Mouse (Mus musculus) G1E-ER4 (cell line): Measurements from ENCODE around the gene Parvg. TPM values are rescaled to one million over a fixed set of nuclear protein-coding genes. Genes with fewer than 3 reads are reported as not detected.

ENCODE experiments used
- GATA1 ChIP-seq: IDR thresholded peaks from one replicate; pipeline ENCODE4 v1.8.0; 2012; ENCODE audit warnings: low read length, inconsistent platforms
- polyA plus RNA-seq: library from polyadenylated mRNA; stranded (reverse); fragments of >175 nt; gene quantifications from 2 replicates; pipeline ENCODE4 v1.2.3, GENCODE M21; 2012

The Parvg gene
- polyA plus RNA-seq, 1 experiment = not detected

DNA sequence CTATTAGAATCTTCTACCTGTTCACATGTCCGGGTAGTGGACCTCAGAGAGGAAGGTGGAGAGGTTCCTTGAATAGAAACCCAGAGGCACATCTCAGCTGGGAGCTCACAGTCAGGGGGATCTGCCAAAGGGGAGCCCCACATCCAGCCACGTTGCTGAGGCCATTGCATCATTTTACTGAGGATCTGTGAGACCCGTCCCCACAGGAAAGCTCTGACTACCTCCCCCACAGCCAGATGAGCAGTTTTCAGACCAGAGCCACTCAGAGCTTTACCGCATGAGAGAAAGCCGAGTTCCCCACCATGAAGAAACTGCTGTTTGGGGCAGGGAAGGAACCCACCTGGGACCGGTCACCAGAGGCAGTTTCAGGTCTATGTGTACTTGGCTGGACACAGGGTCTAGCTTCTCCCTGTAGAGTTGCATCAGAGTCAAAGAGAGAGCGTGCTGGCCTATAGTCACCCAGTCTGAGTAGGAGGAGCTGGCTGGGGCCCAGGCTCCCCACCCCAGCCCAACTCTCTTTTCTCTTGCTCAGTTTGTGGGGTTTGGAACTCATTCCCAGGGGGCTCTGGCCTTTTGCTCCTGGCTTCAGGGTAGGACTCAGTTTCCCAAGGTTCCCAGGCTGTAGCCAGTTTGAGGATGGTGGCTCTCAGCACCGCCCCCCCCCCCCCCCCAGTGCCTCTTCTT lies 1.2 kb downstream of the Parvg start:
- no peak for TF ChIP-seq GATA1

- no peak for TF ChIP-seq GATA1
These were observed 1.9 kb downstream of the Parvg start for GRCm38 (mm10) chr15:84325736-84326135.

DNA sequence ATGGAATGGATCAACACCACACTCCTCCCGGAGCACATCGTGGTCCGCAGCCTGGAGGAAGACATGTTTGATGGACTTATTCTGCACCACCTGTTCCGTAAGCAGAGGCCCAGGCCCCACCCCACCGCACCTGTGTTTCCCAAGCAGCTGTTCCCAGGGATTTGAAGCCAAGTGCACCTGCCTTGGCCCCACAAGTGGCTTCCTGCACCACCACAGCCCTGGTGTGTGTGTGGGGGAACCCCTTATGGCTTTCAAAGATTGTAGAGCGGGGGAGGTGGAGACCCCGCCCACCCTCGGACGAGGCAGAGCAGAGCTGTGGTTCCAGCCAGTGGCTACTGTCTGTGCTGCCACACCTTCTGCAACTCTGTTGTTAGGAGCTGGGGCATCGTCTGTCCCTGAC lies 5.0 kb downstream of the Parvg start:
- no peak for TF ChIP-seq GATA1

GRCm38 (mm10) chr15:84329940-84330339 lies 6.1 kb downstream of the Parvg start:
- TF ChIP-seq GATA1 = no peak

- no peak for TF ChIP-seq GATA1
These were observed 7.3 kb downstream of the Parvg start for GRCm38 (mm10) chr15:84331066-84331612.

DNA sequence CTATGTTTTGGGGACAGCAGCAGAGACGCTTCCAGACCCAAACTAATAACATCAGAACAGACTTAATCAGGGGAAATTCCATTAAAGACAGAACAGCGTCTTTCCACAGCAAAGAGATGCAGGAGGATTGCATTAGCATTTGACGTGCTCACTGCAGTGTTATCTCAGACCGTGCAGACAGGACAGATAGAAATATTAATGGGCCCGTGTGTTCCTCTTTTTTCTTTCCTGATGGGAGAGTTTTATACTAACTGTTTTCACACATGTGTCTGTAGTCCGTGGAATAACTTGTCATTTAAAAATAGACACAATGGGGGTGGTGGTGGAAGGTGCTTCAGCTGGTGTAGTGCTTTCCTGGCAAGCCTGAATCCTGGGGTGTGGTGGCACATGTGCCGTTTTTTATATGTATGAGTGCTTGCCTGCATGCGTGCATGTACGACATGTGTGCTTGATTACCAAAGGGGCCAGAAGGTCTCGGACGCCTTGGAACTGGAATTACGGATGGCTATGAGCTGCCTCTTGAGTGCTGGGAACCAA lies 12.5 kb downstream of the Parvg start:
- TF ChIP-seq GATA1 = no peak

DNA sequence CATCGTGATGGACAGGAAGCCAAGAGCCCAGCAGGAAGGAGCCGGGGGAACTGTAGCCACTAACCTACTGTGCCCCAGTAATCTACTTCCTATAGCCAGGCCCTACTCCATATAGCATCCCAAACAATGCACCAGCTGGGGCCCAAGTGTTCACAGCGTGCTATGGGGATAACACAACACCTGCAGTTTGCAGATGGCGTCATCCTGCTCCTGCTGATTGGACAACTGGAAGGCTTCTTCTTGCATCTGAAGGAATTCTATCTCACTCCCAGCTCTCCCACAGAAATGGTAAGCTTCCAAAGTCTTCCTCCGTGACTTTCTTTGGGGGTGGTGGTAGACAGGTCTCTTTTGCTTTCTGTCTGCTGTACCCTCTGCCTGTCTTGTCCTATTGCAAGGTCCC lies 13.8 kb downstream of the Parvg start:
- no peak for TF ChIP-seq GATA1

DNA sequence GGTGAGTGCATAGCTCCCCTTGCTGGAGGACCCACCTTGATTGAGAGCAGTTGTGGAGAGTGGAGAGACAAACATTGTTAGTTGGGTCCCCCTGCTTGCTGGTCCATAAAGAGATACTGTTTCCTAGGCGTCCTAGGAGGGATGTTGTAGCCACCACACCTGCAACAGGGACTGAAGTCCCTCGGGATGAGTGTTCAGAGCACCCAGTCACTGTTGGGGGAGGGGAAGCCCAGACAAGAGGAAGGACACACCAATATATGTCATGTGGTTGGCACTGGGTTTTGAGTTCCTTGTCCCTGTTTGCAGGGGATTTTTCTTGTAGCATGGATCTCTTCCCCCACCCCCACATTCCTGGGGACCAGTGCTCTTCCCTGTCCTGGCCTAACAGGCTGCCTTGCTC lies 17.1 kb downstream of the Parvg start:
- TF ChIP-seq GATA1 = no peak

DNA sequence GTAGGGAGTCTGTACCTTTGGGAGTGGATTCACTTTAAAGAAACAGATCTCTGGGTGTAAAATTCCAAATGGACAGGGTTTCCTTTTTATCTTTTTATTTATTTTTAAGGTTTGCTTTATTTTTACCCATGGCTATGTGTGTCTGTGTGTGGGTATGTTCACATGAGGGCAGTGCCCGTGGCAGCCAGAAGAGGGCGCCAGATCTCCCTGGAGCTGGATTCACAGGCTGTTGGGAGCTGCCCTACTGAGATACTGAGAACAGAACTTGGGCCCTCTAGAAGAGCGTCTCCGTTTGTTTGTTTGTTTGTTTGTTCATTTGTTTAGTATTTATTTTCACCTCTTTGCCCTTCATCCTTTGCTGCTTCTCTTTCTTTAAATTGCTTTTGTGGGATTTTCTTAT lies 24.9 kb downstream of the Parvg start:
- TF ChIP-seq GATA1 = no peak

DNA sequence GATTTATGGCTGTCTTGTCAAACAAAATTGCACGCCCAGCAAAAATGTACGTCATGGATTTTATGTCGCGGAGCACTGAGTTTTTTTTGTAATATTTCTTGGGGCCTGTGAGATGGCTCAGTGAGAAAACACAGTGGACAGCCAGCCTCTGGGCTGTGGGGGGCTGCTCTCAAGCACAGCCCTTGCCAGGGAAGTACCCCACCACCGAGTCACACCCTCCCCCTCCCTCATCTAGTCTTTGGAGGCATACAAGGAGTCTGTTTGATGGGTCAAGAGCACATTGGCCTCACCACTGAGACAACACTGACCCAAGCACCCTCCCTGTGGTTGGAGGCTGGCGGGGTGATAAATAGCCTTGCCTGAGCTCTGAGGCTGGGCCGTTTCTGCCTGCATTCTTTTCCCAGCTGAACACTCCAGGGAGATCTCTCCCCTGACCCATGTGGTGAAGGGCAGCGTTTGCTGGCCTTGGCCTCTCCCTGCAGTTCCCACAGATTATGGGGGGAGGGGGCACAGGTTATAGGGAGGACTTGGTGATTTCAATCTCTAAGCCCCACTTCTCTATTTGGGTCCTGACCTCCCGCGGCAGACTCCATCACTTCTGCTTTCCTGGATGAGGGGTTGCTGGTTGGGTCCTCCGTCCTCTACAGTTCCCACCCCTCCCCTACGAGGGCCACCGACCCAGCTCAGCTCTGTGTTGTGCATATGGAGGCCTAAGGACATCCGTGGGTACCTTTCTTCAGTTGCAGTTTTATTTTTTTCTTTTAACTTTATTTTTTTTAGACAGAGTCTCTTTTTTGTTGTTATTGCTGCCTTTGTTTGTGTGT lies 26.3 kb downstream of the Parvg start:
- no peak for TF ChIP-seq GATA1

DNA sequence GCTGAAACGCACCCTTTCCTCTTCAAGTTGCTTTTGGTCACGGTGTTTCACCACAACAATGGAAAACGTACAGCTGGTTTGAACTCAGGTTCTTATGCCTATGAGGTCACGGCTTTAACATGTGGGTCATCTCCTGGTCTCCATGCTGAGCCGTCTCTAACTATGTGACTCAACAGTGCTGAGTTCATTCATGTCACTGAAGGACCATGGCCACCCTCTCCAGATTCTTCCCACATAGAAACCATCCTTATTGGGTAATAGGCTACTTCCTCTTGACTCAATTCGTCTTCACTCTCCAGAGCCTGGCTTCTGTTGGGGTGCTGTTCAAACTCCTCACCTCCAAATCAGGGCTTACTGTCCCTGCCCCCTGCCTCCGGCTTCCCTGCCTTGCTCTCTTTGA lies 27.5 kb downstream of the Parvg start:
- no peak for TF ChIP-seq GATA1

GRCm38 (mm10) chr15:84351915-84352844 lies 28.4 kb downstream of the Parvg start:
- TF ChIP-seq GATA1 = no peak

DNA sequence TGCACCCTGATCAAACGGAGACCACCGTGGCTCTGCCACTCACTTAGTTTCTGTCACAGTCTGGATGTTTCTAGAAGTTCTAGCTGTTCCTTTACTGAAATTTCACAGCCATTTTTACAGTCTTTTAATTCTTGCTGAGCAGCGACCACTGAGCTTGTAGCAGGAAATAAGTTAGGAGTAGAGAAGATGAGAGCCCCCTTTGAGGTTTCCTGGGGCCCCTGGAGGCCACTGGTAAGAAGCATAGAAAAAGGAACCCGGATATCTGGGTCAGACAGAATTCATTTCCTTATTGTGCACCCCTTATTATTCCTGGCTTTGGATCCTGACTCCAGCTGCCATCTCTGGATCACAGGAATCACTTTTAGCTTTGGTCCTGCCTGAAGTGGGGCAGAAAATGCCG lies 31.3 kb downstream of the Parvg start:
- TF ChIP-seq GATA1 = no peak

- TF ChIP-seq GATA1 = no peak
These were observed 40.9 kb downstream of the Parvg start for GRCm38 (mm10) chr15:84364746-84365145.

GRCm38 (mm10) chr15:84365675-84366381 lies 42.0 kb downstream of the Parvg start:
- no peak for TF ChIP-seq GATA1
